Mouse (Mus musculus) midbrain, embryonic 13.5 days (tissue): Measurements from ENCODE around the gene Nacc1. TPM values are rescaled to one million over a fixed set of nuclear protein-coding genes. Genes with fewer than 3 reads are reported as not detected.
"Not testable (repeated sequence)": the region's sequence is repeated elsewhere in the genome, so short reads cannot be mapped to it uniquely, and the experiment has no call there.

Source experiments
- ATAC-seq: fragments of 200-750 bp; cut with Nextera tagmentation; 2 replicates; pipeline ENCODE4 v1.8.0; 2017; ENCODE audit warnings: mild to moderate bottlenecking, moderate TSS enrichment, moderate library complexity
- H3K27ac ChIP-seq: fragments of 300-500 bp; sonication (generic); 2 replicates; pipeline ENCODE4 v1.5.1; 2015; ENCODE audit warnings: inconsistent platforms, mild to moderate bottlenecking, moderate library complexity
- H3K27me3 ChIP-seq: fragments of 300-500 bp; sonication (generic); 2 replicates; pipeline ENCODE4 v1.6.1; 2015; ENCODE audit warnings: mild to moderate bottlenecking, inconsistent platforms
- H3K36me3 ChIP-seq: fragments of 300-500 bp; sonication (generic); 2 replicates; pipeline ENCODE4 v1.6.1; 2015; ENCODE audit warnings: mild to moderate bottlenecking, inconsistent platforms
- H3K4me1 ChIP-seq: fragments of 300-500 bp; sonication (generic); replicated peaks from 2 replicates; pipeline ENCODE4 v1.6.1; 2015; ENCODE audit warnings: inconsistent platforms
- H3K4me2 ChIP-seq: fragments of 300-500 bp; sonication (generic); replicated peaks from 2 replicates; pipeline ENCODE4 v1.6.1; 2015; ENCODE audit warnings: moderate library complexity, mild to moderate bottlenecking, inconsistent platforms
- H3K4me3 ChIP-seq: fragments of 300-500 bp; sonication (generic); replicated peaks from 2 replicates; pipeline ENCODE4 v1.5.1; 2015; ENCODE audit warnings: mild to moderate bottlenecking, inconsistent platforms
- H3K9ac ChIP-seq: fragments of 300-500 bp; sonication (generic); replicated peaks from 2 replicates; pipeline ENCODE4 v1.6.1; 2015; ENCODE audit warnings: mild to moderate bottlenecking, inconsistent platforms
- H3K9me3 ChIP-seq: fragments of 300-500 bp; sonication (generic); 2 replicates; pipeline ENCODE4 v1.6.1; 2016; ENCODE audit warnings: mild to moderate bottlenecking, inconsistent platforms
- WGBS: fragments of 180-500 bp; shearing (Covaris S2); methylation state at CpG from one replicate; pipeline ENCODE4 v1.1.7; 2015; 5-methylcytosine and 5-hydroxymethylcytosine counted together
- polyA plus RNA-seq: library from polyadenylated mRNA; unstranded; fragments of >200 nt; fragmentation: Nextera tagmentation; extraction: Ambion mirVana; gene quantifications from 2 replicates; pipeline ENCODE4 v1.2.1, GENCODE M21; 2015

The Nacc1 gene
- polyA plus RNA-seq, 1 experiment from 2014 or later: 17.3 TPM

GRCm38 (mm10) chr8:84634849-84635304 is 52.8 kb downstream of the Nacc1 start:
- Histone ChIP-seq H3K4me1 (peaks cover 39% of the 10 kb centered on the region), H3K4me2 (peak overlapping the region; percentile 20), H3K9ac (peak overlapping the region; percentile 61), H3K4me3 (no peak overlapping the region), H3K9me3 (no peaks in the 10 kb centered on the region), H3K27ac (peak overlapping the region; percentile 92), H3K36me3 (peaks cover 26% of the 10 kb centered on the region), H3K27me3 (no peaks in the 10 kb centered on the region)
- WGBS: 21% methylated on average over 9 of the region's 9 CpGs
- peak; percentile 14; the same call in 1 of the 2 replicates for ATAC-seq

GRCm38 (mm10) chr8:84633841-84634584 is 53.6 kb downstream of the Nacc1 start:
- Histone ChIP-seq H3K4me3 (no peak overlapping the region), H3K27ac (peak overlapping the region; percentile 92), H3K9ac (peak overlapping the region; percentile 61; the same call in 1 of the 2 replicates), H3K4me1 (peaks cover 39% of the 10 kb centered on the region), H3K27me3 (no peaks in the 10 kb centered on the region), H3K4me2 (no peak overlapping the region), H3K9me3 (no peaks in the 10 kb centered on the region), H3K36me3 (peaks cover 30% of the 10 kb centered on the region)
- no peak for ATAC-seq
- 47% methylated on average over 10 of the region's 10 CpGs for WGBS

- no peaks in the 10 kb centered on the region for H3K9me3 ChIP-seq
- no peaks in the 10 kb centered on the region for H3K27me3 ChIP-seq
- peaks cover 30% of the 10 kb centered on the region for H3K4me1 ChIP-seq
- H3K36me3 ChIP-seq: peaks cover 30% of the 10 kb centered on the region
- no peak overlapping the region for H3K27ac ChIP-seq
- H3K4me2 ChIP-seq: no peak overlapping the region
- 93% methylated on average over 4 of the region's 4 CpGs for WGBS
- H3K4me3 ChIP-seq: no peak overlapping the region
- ATAC-seq: no peak
- H3K9ac ChIP-seq: no peak overlapping the region
Measured at GRCm38 (mm10) chr8:84631813-84632212, 55.8 kb downstream of the Nacc1 start.

GRCm38 (mm10) chr8:84630145-84630544 is 57.5 kb downstream of the Nacc1 start:
- peaks cover 30% of the 10 kb centered on the region for H3K36me3 ChIP-seq
- WGBS: 88% methylated on average over 4 of the region's 4 CpGs
- H3K4me1 ChIP-seq: peaks cover 17% of the 10 kb centered on the region
- no peaks in the 10 kb centered on the region for H3K27me3 ChIP-seq
- no peak overlapping the region for H3K9ac ChIP-seq
- H3K4me2 ChIP-seq: no peak overlapping the region
- ATAC-seq: no peak
- no peaks in the 10 kb centered on the region for H3K9me3 ChIP-seq
- no peak overlapping the region for H3K27ac ChIP-seq
- no peak overlapping the region for H3K4me3 ChIP-seq

GRCm38 (mm10) chr8:84629586-84629985 is 58.1 kb downstream of the Nacc1 start:
- H3K4me2 ChIP-seq: no peak overlapping the region
- H3K9me3 ChIP-seq: no peaks in the 10 kb centered on the region
- no peak for ATAC-seq
- H3K27ac ChIP-seq: no peak overlapping the region
- H3K4me1 ChIP-seq: peaks cover 12% of the 10 kb centered on the region
- 85% methylated on average over 11 of the region's 11 CpGs for WGBS
- H3K4me3 ChIP-seq: no peak overlapping the region
- H3K9ac ChIP-seq: no peak overlapping the region
- H3K27me3 ChIP-seq: no peaks in the 10 kb centered on the region
- H3K36me3 ChIP-seq: peaks cover 30% of the 10 kb centered on the region

- not testable (repeated sequence) for H3K27me3 ChIP-seq, H3K27ac ChIP-seq, ATAC-seq, H3K4me1 ChIP-seq, H3K9ac ChIP-seq, H3K9me3 ChIP-seq, H3K4me2 ChIP-seq, H3K4me3 ChIP-seq, H3K36me3 ChIP-seq
- WGBS: 78% methylated on average over 4 of the region's 4 CpGs
Measured at GRCm38 (mm10) chr8:84623425-84623824, 64.2 kb downstream of the Nacc1 start.

- no peak overlapping the region for H3K27ac ChIP-seq
- H3K4me1 ChIP-seq: peaks cover 10% of the 10 kb centered on the region
- H3K9ac ChIP-seq: no peak overlapping the region
- 74% methylated on average over 8 of the region's 8 CpGs for WGBS
- H3K27me3 ChIP-seq: no peaks in the 10 kb centered on the region
- no peak overlapping the region for H3K4me2 ChIP-seq
- no peak for ATAC-seq
- H3K4me3 ChIP-seq: no peak overlapping the region
- H3K9me3 ChIP-seq: no peaks in the 10 kb centered on the region
- H3K36me3 ChIP-seq: peaks cover 5% of the 10 kb centered on the region
Measured at GRCm38 (mm10) chr8:84621102-84621625, 66.5 kb downstream of the Nacc1 start.

Other genes with a start within 250 kb of the Nacc1 start
- gene Ier2, start 25.0 kb downstream of the Nacc1 start, polyA plus RNA-seq: 20.0 and 26.3 TPM in 2 replicates
- gene Trmt1, start 1.6 kb downstream of the Nacc1 start, polyA plus RNA-seq: 50.1 and 55.7 TPM in 2 replicates
- gene Lyl1, start 13.6 kb upstream of the Nacc1 start, polyA plus RNA-seq: 2.1 and 2.4 TPM in 2 replicates
- gene G430095P16Rik, start 35.1 kb upstream of the Nacc1 start, polyA plus RNA-seq: 1.3 and 1.9 TPM in 2 replicates
- 22.4 and 28.4 TPM in 2 replicates for gene Nfix, start 112.5 kb upstream of the Nacc1 start, polyA plus RNA-seq
- 8.8 and 8.9 TPM in 2 replicates for gene Dand5, start 135.0 kb upstream of the Nacc1 start, polyA plus RNA-seq
- 34.5 and 36.3 TPM in 2 replicates for gene Gadd45gip1, start 143.7 kb upstream of the Nacc1 start, polyA plus RNA-seq
- 84.8 and 88.8 TPM in 2 replicates for gene Rad23a, start 152.8 kb upstream of the Nacc1 start, polyA plus RNA-seq
- gene Calr, start 159.1 kb upstream of the Nacc1 start, polyA plus RNA-seq: 599 and 642 TPM in 2 replicates
- 113 and 122 TPM in 2 replicates for gene Farsa, start 169.1 kb upstream of the Nacc1 start, polyA plus RNA-seq
- gene Syce2, start 184.2 kb upstream of the Nacc1 start, polyA plus RNA-seq: 23.6 and 24.8 TPM in 2 replicates
- 31.7 and 34.3 TPM in 2 replicates for gene Gcdh, start 206.1 kb upstream of the Nacc1 start, polyA plus RNA-seq
- gene Klf1, start 214.1 kb upstream of the Nacc1 start, polyA plus RNA-seq: 0.55 and 0.97 TPM in 2 replicates
- gene Dnase2a, start 220.7 kb upstream of the Nacc1 start, polyA plus RNA-seq: 6.0 and 6.2 TPM in 2 replicates
- 55.6 and 56.1 TPM in 2 replicates for gene Mast1, start 249.5 kb upstream of the Nacc1 start, polyA plus RNA-seq